8 mouse cellular contexts compared by ENCODE assay signal in genomic region chr2:156840301-156841027, GRCm38 (mm10). TPM values are rescaled to one million over a fixed set of nuclear protein-coding genes. Genes with fewer than 3 reads are reported as not detected.
DNase-seq lines count a peak whose midpoint lies in the region; ATAC-seq and TF ChIP-seq lines count a peak whose summit lies in the region.

No protein-coding gene starts in this region.

- intact Hi-C loops in heart, adult 2 months (cut with DNase I), result loop anchor here (10.0 kb wide), 1 partner anchor 296 kb away; the partner anchor contains the start of gene Aar2
- intact Hi-C loops in heart, postnatal 25 days (cut with DNase I), result loop anchor here (1.0 kb wide), 1 partner anchor 22 kb away; no protein-coding TSS in a partner anchor

- peak overlapping the region; percentile 63 for H3K4me3 ChIP-seq in heart, adult 2 months
- peak overlapping the region; percentile 93 to 98 for H3K4me3 ChIP-seq in ES-E14 (ENCODE audit: insufficient read depth in 1 of 2, low read depth in 1 of 2, low read length in 2 of 2, poor library complexity in 1 of 2, severe bottlenecking in 1 of 2)
- H3K4me3 ChIP-seq in embryonic facial prominence, embryonic 13.5 days, result peak overlapping the region; percentile 73
- peak overlapping the region; percentile 62 for H3K4me3 ChIP-seq in hindbrain, embryonic 14.5 days (replicated peaks; ENCODE audit: low read length)
- H3K4me3 ChIP-seq in lung, embryonic 14.5 days (ENCODE audit: low read depth, low read length), result peak overlapping the region; percentile 91

- peaks cover 3% of the 10 kb centered on the region; the same call in 1 of the 2 replicates for H3K4me1 ChIP-seq in heart, adult 2 months (ENCODE audit: control insufficient read depth, insufficient read depth, low read length)
- peaks cover 6 to 23% of the 10 kb centered on the region in 2 experiments; a peak in 3 of 4 replicates for H3K4me1 ChIP-seq in ES-E14 (ENCODE audit: control insufficient read depth in 2 of 2, insufficient read depth in 2 of 2, low read length in 2 of 2, poor library complexity in 1 of 2)
- H3K4me1 ChIP-seq in embryonic facial prominence, embryonic 13.5 days, result peaks cover 53% of the 10 kb centered on the region
- H3K4me1 ChIP-seq in hindbrain, embryonic 14.5 days (replicated peaks; ENCODE audit: control insufficient read depth, insufficient read depth, low read length), result peaks cover 22% of the 10 kb centered on the region; the same call in 1 of the 2 replicates
- H3K4me1 ChIP-seq in lung, embryonic 14.5 days (ENCODE audit: insufficient read depth), result peaks cover 39% of the 10 kb centered on the region

- no peak for TF ChIP-seq POLR2A in heart, adult 2 months (IDR thresholded peaks at IDR 0.05; ENCODE audit: insufficient read depth, low read depth, low read length)

- peak; percentile 39 to 54 for DNase-seq in heart, adult 2 months
- no peak for DNase-seq in heart, postnatal 25 days (ENCODE audit: low spot score)
- DNase-seq in ES-E14 (ENCODE audit: low read depth, low spot score), result no peak
- DNase-seq in hindbrain, embryonic 14.5 days (ENCODE audit: low spot score), result no peak
- peak; percentile 80 for DNase-seq in lung, embryonic 14.5 days
- DNase-seq in retina, embryonic 14.5 days (ENCODE audit: low spot score), result peak; percentile 63
- DNase-seq in adipocyte (ENCODE audit: low spot score), result no peak

- WGBS in heart, adult 2 months, result under 1% methylated on average over 70 of the region's 79 CpGs
- under 1% methylated on average over 72 of the region's 79 CpGs for WGBS in embryonic facial prominence, embryonic 13.5 days
- 1% methylated on average over 60 of the region's 79 CpGs for WGBS in hindbrain, embryonic 14.5 days
- under 1% methylated on average over 73 of the region's 79 CpGs for WGBS in lung, embryonic 14.5 days

- no peaks in the 10 kb centered on the region for H3K79me2 ChIP-seq in heart, adult 2 months (replicated peaks; ENCODE audit: control insufficient read depth, insufficient read depth, low read length)

- no peak for TF ChIP-seq CTCF in heart, adult 2 months (IDR thresholded peaks at IDR 0.05)
- no peak for TF ChIP-seq CTCF in lung, embryonic 14.5 days (IDR thresholded peaks at IDR 0.05; ENCODE audit: low read depth)

- ATAC-seq in embryonic facial prominence, embryonic 13.5 days (ENCODE audit: insufficient number of reproducible peaks, insufficient read depth, low FRiP score, low TSS enrichment, low read depth), result peak; percentile 17
- ATAC-seq in hindbrain, embryonic 14.5 days (ENCODE audit: low FRiP score), result 0 out of 2 replicates have a peak, but pooled peaks have one; percentile 22
- ATAC-seq in lung, embryonic 14.5 days (ENCODE audit: insufficient read depth), result peak; percentile 52

- no peaks in the 10 kb centered on the region for H3K9me3 ChIP-seq in ES-E14 (ENCODE audit: control insufficient read depth, insufficient read depth, low read depth, low read length)
- H3K9me3 ChIP-seq in embryonic facial prominence, embryonic 13.5 days, result no peaks in the 10 kb centered on the region
- no peaks in the 10 kb centered on the region for H3K9me3 ChIP-seq in hindbrain, embryonic 14.5 days (ENCODE audit: control insufficient read depth, low read length)
- H3K9me3 ChIP-seq in lung, embryonic 14.5 days (ENCODE audit: low read depth, low read length), result no peaks in the 10 kb centered on the region

- H3K27me3 ChIP-seq in heart, adult 2 months (ENCODE audit: control insufficient read depth, insufficient read depth, low read length), result no peaks in the 10 kb centered on the region
- no peaks in the 10 kb centered on the region for H3K27me3 ChIP-seq in embryonic facial prominence, embryonic 13.5 days
- peaks cover 19% of the 10 kb centered on the region for H3K27me3 ChIP-seq in hindbrain, embryonic 14.5 days (ENCODE audit: control insufficient read depth, insufficient read depth, low read length)
- H3K27me3 ChIP-seq in lung, embryonic 14.5 days (ENCODE audit: insufficient read depth, low read length), result no peaks in the 10 kb centered on the region

- in situ Hi-C loops in ES-E14 (cut with MboI; ENCODE audit: low sequenced_read_pairs in 2 of 2, unreplicated experiment in 2 of 2), result no loop called here

- H3K4me2 ChIP-seq in embryonic facial prominence, embryonic 13.5 days, result peak overlapping the region; percentile 92
- peak overlapping the region; percentile 95 for H3K4me2 ChIP-seq in hindbrain, embryonic 14.5 days (replicated peaks)
- peak overlapping the region; percentile 75 for H3K4me2 ChIP-seq in lung, embryonic 14.5 days

- TF ChIP-seq EP300 in heart, adult 2 months (IDR thresholded peaks at IDR 0.05; ENCODE audit: insufficient read depth, low read depth, low read length), result no peak

- peak overlapping the region; percentile 70 for H3K9ac ChIP-seq in heart, adult 2 months (ENCODE audit: low read depth, low read length)
- peak overlapping the region; percentile 90 for H3K9ac ChIP-seq in ES-E14 (ENCODE audit: insufficient read depth, low read depth, low read length, poor library complexity, severe bottlenecking)
- H3K9ac ChIP-seq in embryonic facial prominence, embryonic 13.5 days, result peak overlapping the region; percentile 86
- peak overlapping the region; percentile 69 for H3K9ac ChIP-seq in hindbrain, embryonic 14.5 days
- H3K9ac ChIP-seq in lung, embryonic 14.5 days, result peak overlapping the region; percentile 86

- no peak overlapping the region; the same call in 1 of the 2 replicates for H3K27ac ChIP-seq in heart, adult 2 months
- peak overlapping the region; percentile 95 for H3K27ac ChIP-seq in ES-E14 (ENCODE audit: insufficient read depth, low read depth, low read length, poor library complexity, severe bottlenecking)
- H3K27ac ChIP-seq in embryonic facial prominence, embryonic 13.5 days, result peak overlapping the region; percentile 96
- H3K27ac ChIP-seq in hindbrain, embryonic 14.5 days, result peak overlapping the region; percentile 74
- peak overlapping the region; percentile 96 for H3K27ac ChIP-seq in lung, embryonic 14.5 days (ENCODE audit: low read depth)

- no peaks in the 10 kb centered on the region for H3K36me3 ChIP-seq in heart, adult 2 months (ENCODE audit: control insufficient read depth, insufficient read depth, low read length)
- H3K36me3 ChIP-seq in ES-E14 (ENCODE audit: control insufficient read depth, insufficient read depth, low read length, poor library complexity, severe bottlenecking), result peaks cover 28% of the 10 kb centered on the region
- H3K36me3 ChIP-seq in embryonic facial prominence, embryonic 13.5 days, result peaks cover 35% of the 10 kb centered on the region
- no peaks in the 10 kb centered on the region for H3K36me3 ChIP-seq in hindbrain, embryonic 14.5 days (replicated peaks; ENCODE audit: control insufficient read depth, insufficient read depth)
- H3K36me3 ChIP-seq in lung, embryonic 14.5 days (ENCODE audit: insufficient read depth), result peaks cover 27% of the 10 kb centered on the region

TF ChIP-seq in ES-E14, 5 proteins besides CTCF, POLR2A, EP300 and RAD21:
- no peak for TF ChIP-seq HCFC1 (IDR thresholded peaks at IDR 0.05; ENCODE audit: borderline replicate concordance, insufficient read depth, low read length)
- TF ChIP-seq ZNF384 (IDR thresholded peaks at IDR 0.05; ENCODE audit: low read depth, low read length), result no peak
- TF ChIP-seq MAFK (IDR thresholded peaks at IDR 0.05; ENCODE audit: insufficient read depth, low read depth, low read length), result no peak
- TF ChIP-seq ZC3H11A (IDR thresholded peaks at IDR 0.05; ENCODE audit: borderline replicate concordance, low read depth, low read length), result no peak
- TF ChIP-seq CHD2 (IDR thresholded peaks at IDR 0.05; ENCODE audit: low read depth, low read length), result no peak

RNA-seq across cellular contexts. Expression of gene Tgif2, which starts 0.7 kb away (rescaled TPM):
- total RNA-seq in heart, adult 2 months (2021), result under 1 TPM; 0.63 to 0.66 TPM
- polyA plus RNA-seq in heart, adult 2 months (2012; rRNA removed), result 0.76 and 1.2 TPM in 2 replicates
- total RNA-seq in heart, postnatal 25 days (2021), result under 1 TPM; 0.75 to 0.95 TPM
- total RNA-seq in ES-E14 (2012; rRNA removed), result 32.2 and 35.5 TPM in 2 replicates
- polyA plus RNA-seq in embryonic facial prominence, embryonic 13.5 days (2015; fragmentation: Nextera tagmentation; extraction: Ambion mirVana), result 69.6 and 72.6 TPM in 2 replicates
- polyA plus RNA-seq in hindbrain, embryonic 14.5 days (2014; fragmentation: Nextera tagmentation; extraction: Ambion mirVana), result 18.9 and 21.5 TPM in 2 replicates
- polyA plus RNA-seq in lung, embryonic 14.5 days (2014; fragmentation: Nextera tagmentation; extraction: Ambion mirVana), result 69.1 and 75.1 TPM in 2 replicates

RNA-seq across cellular contexts. Expression of gene 4930518I15Rik, which starts 17.3 kb away (rescaled TPM):
- under 1 TPM; 0.55 to 0.84 TPM for total RNA-seq in heart, adult 2 months (2021)
- 0.59 and 1.7 TPM in 2 replicates for polyA plus RNA-seq in heart, adult 2 months (2012; rRNA removed)
- total RNA-seq in heart, postnatal 25 days (2021), result under 1 TPM; 0.57 to 0.89 TPM
- 0.89 and 1.2 TPM in 2 replicates for total RNA-seq in ES-E14 (2012; rRNA removed)
- polyA plus RNA-seq in embryonic facial prominence, embryonic 13.5 days (2015; fragmentation: Nextera tagmentation; extraction: Ambion mirVana), result 13.5 and 14.6 TPM in 2 replicates
- 4.0 and 5.4 TPM in 2 replicates for polyA plus RNA-seq in hindbrain, embryonic 14.5 days (2014; fragmentation: Nextera tagmentation; extraction: Ambion mirVana)
- 5.7 and 7.2 TPM in 2 replicates for polyA plus RNA-seq in lung, embryonic 14.5 days (2014; fragmentation: Nextera tagmentation; extraction: Ambion mirVana)

RNA-seq across cellular contexts. Expression of gene Rab5if, which starts 22.5 kb away (rescaled TPM):
- 100 to 1,000 TPM; 104 to 116 TPM for total RNA-seq in heart, adult 2 months (2021)
- polyA plus RNA-seq in heart, adult 2 months (2012; rRNA removed), result 64.4 and 119 TPM in 2 replicates
- 100 to 1,000 TPM; 124 to 125 TPM for total RNA-seq in heart, postnatal 25 days (2021)
- 216 and 219 TPM in 2 replicates for total RNA-seq in ES-E14 (2012; rRNA removed)
- 158 and 164 TPM in 2 replicates for polyA plus RNA-seq in embryonic facial prominence, embryonic 13.5 days (2015; fragmentation: Nextera tagmentation; extraction: Ambion mirVana)
- polyA plus RNA-seq in hindbrain, embryonic 14.5 days (2014; fragmentation: Nextera tagmentation; extraction: Ambion mirVana), result 174 and 176 TPM in 2 replicates
- polyA plus RNA-seq in lung, embryonic 14.5 days (2014; fragmentation: Nextera tagmentation; extraction: Ambion mirVana), result 194 and 210 TPM in 2 replicates

RNA-seq across cellular contexts. Expression of gene Sla2, which starts 46.5 kb away (rescaled TPM):
- not detected for total RNA-seq in heart, adult 2 months (2021)
- 0.33 TPM in 1 of 2 replicates, not detected in the other for polyA plus RNA-seq in heart, adult 2 months (2012; rRNA removed)
- total RNA-seq in heart, postnatal 25 days (2021), result not detected
- 5.2 and 5.3 TPM in 2 replicates for total RNA-seq in ES-E14 (2012; rRNA removed)
- polyA plus RNA-seq in embryonic facial prominence, embryonic 13.5 days (2015; fragmentation: Nextera tagmentation; extraction: Ambion mirVana), result 0.38 and 0.62 TPM in 2 replicates
- polyA plus RNA-seq in hindbrain, embryonic 14.5 days (2014; fragmentation: Nextera tagmentation; extraction: Ambion mirVana), result 0.14 and 0.20 TPM in 2 replicates
- polyA plus RNA-seq in lung, embryonic 14.5 days (2014; fragmentation: Nextera tagmentation; extraction: Ambion mirVana), result 0.21 and 0.50 TPM in 2 replicates

Comparison
In these comparisons a context has a peak if more than half of its experiments do, and no peak if none do; other contexts are left out.
1. DNase-seq: peak in heart, adult 2 months (2 of 2), lung, embryonic 14.5 days (single experiment) and retina, embryonic 14.5 days (single experiment); none in heart, postnatal 25 days (single experiment), ES-E14 (single experiment), hindbrain, embryonic 14.5 days (single experiment) and adipocyte (single experiment).
2. Peak in every context shown above with its lines, with median percentiles within 50 percentile points of each other: H3K4me3 ChIP-seq, H3K9ac ChIP-seq, ATAC-seq and H3K4me2 ChIP-seq.